Mouse (Mus musculus) stomach, embryonic 15.5 days (tissue): ENCODE results near the gene Smim20. TPM values are rescaled to one million over a fixed set of nuclear protein-coding genes. Genes with fewer than 3 reads are reported as not detected.

Experiments used
- ATAC-seq: fragments of 200-750 bp; cut with Nextera tagmentation; 2 replicates; pipeline ENCODE4 v1.8.0; 2017; ENCODE audit warnings: low read depth, moderate number of reproducible peaks, moderate TSS enrichment; ENCODE audit not compliant: insufficient read depth, low FRiP score
- H3K27ac ChIP-seq: fragments of 300-500 bp; sonication (generic); 2 replicates; pipeline ENCODE4 v1.5.1; 2015; ENCODE audit warnings: mild to moderate bottlenecking, inconsistent platforms
- H3K27me3 ChIP-seq: fragments of 300-500 bp; sonication (generic); replicated peaks from 2 replicates; pipeline ENCODE4 v1.6.1; 2015; ENCODE audit warnings: inconsistent platforms
- H3K36me3 ChIP-seq: fragments of 300-500 bp; sonication (generic); 2 replicates; pipeline ENCODE4 v1.6.1; 2015; ENCODE audit warnings: inconsistent platforms
- H3K4me1 ChIP-seq: fragments of 300-500 bp; sonication (generic); 2 replicates; pipeline ENCODE4 v1.6.1; 2015; ENCODE audit warnings: inconsistent platforms
- H3K4me2 ChIP-seq: fragments of 300-500 bp; sonication (generic); 2 replicates; pipeline ENCODE4 v1.6.1; 2015; ENCODE audit warnings: mild to moderate bottlenecking, inconsistent platforms
- H3K4me3 ChIP-seq: fragments of 300-500 bp; sonication (generic); replicated peaks from 2 replicates; pipeline ENCODE4 v1.5.1; 2015; ENCODE audit warnings: inconsistent platforms
- H3K9ac ChIP-seq: fragments of 300-500 bp; sonication (generic); 2 replicates; pipeline ENCODE4 v1.6.1; 2015; ENCODE audit warnings: inconsistent platforms
- H3K9me3 ChIP-seq: fragments of 300-500 bp; sonication (generic); 2 replicates; pipeline ENCODE4 v1.6.1; 2016; ENCODE audit warnings: inconsistent platforms
- WGBS: fragments of 180-500 bp; shearing (Covaris S2); methylation state at CpG from one replicate; pipeline ENCODE4 v1.1.7; 2015; 5-methylcytosine and 5-hydroxymethylcytosine counted together
- polyA plus RNA-seq: library from polyadenylated mRNA; unstranded; fragments of >200 nt; fragmentation: Nextera tagmentation; extraction: Ambion mirVana; gene quantifications from 2 replicates; pipeline ENCODE4 v1.2.1, GENCODE M21; 2015

Gene Smim20
- polyA plus RNA-seq, 1 experiment from 2014 or later, result 89.8 TPM

DNA sequence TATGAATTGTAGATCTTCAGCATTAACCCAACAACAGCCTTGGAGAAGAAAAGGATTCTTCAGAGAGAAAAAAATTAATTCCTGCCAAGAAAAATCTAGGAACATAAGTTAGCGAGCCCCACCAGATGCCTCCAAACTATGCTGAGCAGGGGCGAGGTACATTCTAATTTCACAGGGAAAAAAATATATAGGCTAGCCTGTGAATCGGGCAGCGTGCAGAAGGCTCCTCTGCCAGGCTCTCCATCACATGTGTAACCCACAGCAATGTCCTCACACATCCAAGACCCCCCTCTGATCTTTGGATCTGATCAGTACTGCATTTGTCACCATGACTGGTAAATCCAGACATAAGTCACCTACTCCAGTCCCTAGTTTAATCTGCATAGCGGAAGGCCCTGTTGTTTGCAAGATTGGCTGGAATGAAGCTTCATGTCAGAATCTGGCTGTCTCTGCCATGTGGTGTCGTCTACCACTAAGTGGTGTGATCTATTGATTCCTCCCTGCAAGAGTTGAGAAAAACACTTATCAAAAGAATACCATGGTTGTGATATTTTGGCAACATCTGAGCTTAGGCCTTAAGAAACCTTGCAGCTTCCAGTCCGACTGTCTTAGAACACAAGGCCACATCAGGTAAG, 23.9 kb upstream of the Smim20 start:
- H3K4me1 ChIP-seq, result no peaks in the 10 kb centered on the region
- no peak for ATAC-seq
- no peak overlapping the region for H3K9ac ChIP-seq
- no peak overlapping the region for H3K27ac ChIP-seq
- WGBS, result 84% methylated on average over 7 of the region's 7 CpGs
- H3K9me3 ChIP-seq, result no peaks in the 10 kb centered on the region
- H3K4me2 ChIP-seq, result no peak overlapping the region
- 0 out of 2 replicates have a peak, but pooled peaks cover 4% of the 10 kb centered on the region for H3K27me3 ChIP-seq
- H3K36me3 ChIP-seq, result no peaks in the 10 kb centered on the region
- H3K4me3 ChIP-seq, result no peak overlapping the region

DNA sequence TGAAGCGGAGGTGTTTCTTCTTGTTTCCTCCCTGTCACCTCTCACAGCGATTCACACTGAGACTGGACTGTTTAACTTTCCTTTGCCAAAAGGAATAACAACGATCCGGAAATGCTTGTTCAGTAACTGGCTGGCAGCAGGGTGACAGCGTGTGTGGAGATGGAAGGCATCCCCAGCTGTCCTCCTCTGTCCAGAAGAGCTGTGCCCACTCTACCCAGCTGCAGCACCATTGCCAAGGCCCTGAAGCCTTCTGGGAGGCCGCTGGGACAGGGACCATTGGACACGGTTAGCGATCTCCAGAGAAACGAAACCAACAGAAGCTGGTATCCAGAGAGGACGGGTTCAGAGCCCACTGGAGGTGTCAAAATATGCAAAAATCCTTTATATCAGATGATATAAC, 22.9 kb upstream of the Smim20 start:
- no peak for ATAC-seq
- Histone ChIP-seq H3K4me1 (no peaks in the 10 kb centered on the region), H3K4me2 (no peak overlapping the region), H3K4me3 (no peak overlapping the region), H3K27ac (no peak overlapping the region), H3K9me3 (no peaks in the 10 kb centered on the region), H3K27me3 (0 out of 2 replicates have a peak, but pooled peaks cover 4% of the 10 kb centered on the region), H3K36me3 (no peaks in the 10 kb centered on the region), H3K9ac (no peak overlapping the region)
- WGBS, result 66% methylated on average over 10 of the region's 10 CpGs

DNA sequence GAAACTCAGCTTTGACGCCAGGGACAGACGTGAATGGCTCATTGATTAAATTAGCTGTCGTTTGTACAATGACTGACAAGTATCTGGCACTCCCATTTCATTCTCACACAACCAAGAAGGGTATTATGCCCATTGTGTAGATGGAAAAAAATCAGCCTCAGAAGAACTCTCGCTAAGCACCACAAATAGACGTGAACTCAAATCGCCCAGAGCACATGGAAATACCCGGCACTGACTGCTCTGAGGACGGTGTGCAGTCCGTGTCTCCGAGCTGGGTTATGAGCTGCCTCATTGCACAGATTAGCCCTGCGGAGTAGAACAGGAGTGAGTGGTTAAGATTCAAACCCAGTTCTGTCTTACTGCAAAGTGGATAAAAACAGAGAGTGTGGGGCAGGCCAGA, 18.4 kb upstream of the Smim20 start:
- H3K4me1 ChIP-seq, result no peaks in the 10 kb centered on the region
- no peaks in the 10 kb centered on the region for H3K36me3 ChIP-seq
- H3K4me2 ChIP-seq, result no peak overlapping the region
- H3K27me3 ChIP-seq, result 0 out of 2 replicates have a peak, but pooled peaks cover 4% of the 10 kb centered on the region
- no peak overlapping the region for H3K4me3 ChIP-seq
- no peak for ATAC-seq
- H3K9ac ChIP-seq, result no peak overlapping the region
- 69% methylated on average over 11 of the region's 11 CpGs for WGBS
- no peaks in the 10 kb centered on the region for H3K9me3 ChIP-seq
- H3K27ac ChIP-seq, result no peak overlapping the region

DNA sequence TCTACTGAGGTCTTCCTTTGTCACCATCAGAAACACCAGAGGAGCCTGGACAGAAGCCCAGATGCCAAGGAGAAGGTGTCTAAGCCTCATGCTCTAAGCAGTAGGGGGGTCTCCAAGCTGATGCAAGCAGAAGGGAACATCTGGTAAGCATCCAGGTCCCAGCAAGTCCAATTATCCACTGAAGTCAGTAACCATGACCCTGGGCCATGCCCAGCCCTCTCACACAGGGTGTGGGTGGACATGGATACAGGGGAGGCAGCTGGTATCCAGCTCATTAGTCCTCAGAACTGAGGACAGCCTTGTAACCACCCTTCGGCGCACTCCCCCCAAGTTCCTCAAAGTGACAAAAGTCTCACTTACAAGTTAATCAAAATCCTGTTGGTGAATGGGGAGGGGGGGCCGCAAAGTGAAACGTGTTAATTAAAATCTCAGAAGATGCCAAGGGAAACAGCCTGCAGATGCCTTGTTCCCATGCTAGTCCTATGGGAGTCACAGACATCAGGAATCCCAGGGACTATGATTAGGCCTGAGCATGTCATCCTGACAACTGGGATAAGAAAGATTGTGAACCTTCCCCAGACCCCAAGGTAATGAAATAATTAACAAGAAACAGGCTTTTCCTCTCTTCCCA, 17.3 kb upstream of the Smim20 start:
- no peak for ATAC-seq
- H3K4me3 ChIP-seq, result no peak overlapping the region
- H3K9ac ChIP-seq, result no peak overlapping the region
- no peaks in the 10 kb centered on the region for H3K4me1 ChIP-seq
- H3K4me2 ChIP-seq, result no peak overlapping the region
- H3K9me3 ChIP-seq, result no peaks in the 10 kb centered on the region
- 70% methylated on average over 4 of the region's 4 CpGs for WGBS
- no peaks in the 10 kb centered on the region for H3K36me3 ChIP-seq
- H3K27me3 ChIP-seq, result 0 out of 2 replicates have a peak, but pooled peaks cover 4% of the 10 kb centered on the region
- H3K27ac ChIP-seq, result no peak overlapping the region

DNA sequence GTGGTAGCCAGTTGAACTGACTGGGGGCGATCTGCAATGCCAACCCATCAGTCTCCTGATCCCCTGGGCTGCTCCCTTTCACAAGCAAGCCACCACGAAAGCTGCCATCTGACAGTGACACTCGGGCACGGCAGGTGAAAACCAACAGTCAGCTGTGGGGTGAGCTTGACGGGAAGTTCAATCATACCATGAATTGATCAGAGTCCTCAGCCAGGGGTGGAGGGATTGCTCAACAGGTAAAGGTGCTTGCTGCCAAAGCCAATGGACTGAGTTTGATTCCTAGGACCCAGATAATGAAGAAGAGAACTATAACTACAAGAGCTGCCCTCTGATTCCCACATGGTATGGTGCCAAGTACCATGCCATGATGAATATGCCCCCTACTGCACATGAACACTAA, 12.7 kb upstream of the Smim20 start:
- Histone ChIP-seq H3K27ac (no peak overlapping the region), H3K4me2 (no peak overlapping the region), H3K9me3 (no peaks in the 10 kb centered on the region), H3K4me3 (no peak overlapping the region), H3K36me3 (no peaks in the 10 kb centered on the region), H3K9ac (no peak overlapping the region), H3K27me3 (no peaks in the 10 kb centered on the region), H3K4me1 (0 out of 2 replicates have a peak, but pooled peaks cover 7% of the 10 kb centered on the region)
- 86% methylated on average over 5 of the region's 5 CpGs for WGBS
- ATAC-seq, result no peak

DNA sequence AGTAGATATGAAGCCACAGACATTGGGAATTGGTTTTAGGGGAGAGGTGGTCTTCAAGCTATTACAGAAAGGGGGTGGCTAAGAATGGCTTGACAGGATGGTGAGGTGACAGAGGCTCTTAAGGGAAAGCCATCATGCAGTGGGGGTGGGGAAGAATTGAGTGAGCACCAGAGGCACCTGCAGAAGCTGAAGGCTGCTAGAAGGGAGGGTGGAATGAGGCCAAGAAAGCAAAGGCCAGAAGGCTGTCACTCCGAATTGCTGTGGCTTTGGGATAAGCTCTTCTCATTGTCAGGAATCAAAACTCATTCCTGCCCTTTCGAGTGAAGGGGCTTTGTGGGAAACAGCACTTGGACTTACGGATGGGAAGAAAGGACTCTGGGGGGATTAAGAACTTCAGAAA, 12.1 kb upstream of the Smim20 start:
- Histone ChIP-seq H3K4me3 (no peak overlapping the region), H3K27ac (no peak overlapping the region), H3K36me3 (no peaks in the 10 kb centered on the region), H3K9me3 (no peaks in the 10 kb centered on the region), H3K9ac (no peak overlapping the region), H3K4me1 (0 out of 2 replicates have a peak, but pooled peaks cover 7% of the 10 kb centered on the region), H3K27me3 (no peaks in the 10 kb centered on the region), H3K4me2 (no peak overlapping the region)
- 54% methylated on average over 3 of the region's 3 CpGs for WGBS
- no peak for ATAC-seq

DNA sequence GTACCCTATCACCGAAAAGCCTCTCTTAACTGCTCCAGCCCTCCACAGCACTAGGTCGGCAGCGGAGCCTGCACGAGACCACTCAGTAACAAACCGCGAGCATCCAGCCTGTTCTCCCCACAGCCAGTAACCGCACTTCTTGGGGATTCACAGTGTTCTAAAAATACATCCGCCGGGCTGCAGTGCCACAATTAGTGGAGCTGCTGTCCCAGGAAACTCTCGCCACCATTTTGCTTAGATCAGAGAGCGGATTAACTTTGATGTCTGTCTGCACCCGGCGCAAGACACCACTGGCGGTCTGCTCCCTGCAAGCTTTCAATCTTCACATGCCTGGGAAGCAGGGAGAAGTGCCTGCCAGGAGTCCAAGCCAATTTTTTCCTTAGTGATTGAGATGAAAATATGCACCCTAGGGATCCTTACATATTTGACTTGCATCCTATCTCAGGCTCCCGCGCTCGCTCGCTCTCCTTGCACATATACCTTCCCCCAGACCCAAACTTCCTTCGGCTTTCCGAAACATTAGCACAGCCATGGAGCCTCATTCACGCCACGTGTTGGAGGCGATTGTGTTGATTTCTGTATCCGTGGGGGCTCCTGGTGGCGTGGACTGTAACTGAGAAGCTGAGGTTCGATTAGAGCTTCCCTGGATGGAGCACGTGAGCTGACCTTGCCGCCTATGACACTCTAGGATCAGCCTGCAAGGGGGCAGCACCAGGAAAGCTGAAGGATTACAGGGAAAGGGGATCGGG, 8.7 kb upstream of the Smim20 start:
- peak overlapping the region; percentile 79 for H3K4me2 ChIP-seq
- no peaks in the 10 kb centered on the region for H3K9me3 ChIP-seq
- peak overlapping the region; percentile 37 for H3K4me3 ChIP-seq
- no peaks in the 10 kb centered on the region for H3K27me3 ChIP-seq
- 0 out of 2 replicates have a peak, but pooled peaks cover 7% of the 10 kb centered on the region for H3K4me1 ChIP-seq
- H3K9ac ChIP-seq, result no peak overlapping the region
- H3K27ac ChIP-seq, result no peak overlapping the region
- WGBS, result 4% methylated on average over 29 of the region's 29 CpGs
- no peaks in the 10 kb centered on the region for H3K36me3 ChIP-seq
- peak; percentile 51; the same call in 1 of the 2 replicates for ATAC-seq

DNA sequence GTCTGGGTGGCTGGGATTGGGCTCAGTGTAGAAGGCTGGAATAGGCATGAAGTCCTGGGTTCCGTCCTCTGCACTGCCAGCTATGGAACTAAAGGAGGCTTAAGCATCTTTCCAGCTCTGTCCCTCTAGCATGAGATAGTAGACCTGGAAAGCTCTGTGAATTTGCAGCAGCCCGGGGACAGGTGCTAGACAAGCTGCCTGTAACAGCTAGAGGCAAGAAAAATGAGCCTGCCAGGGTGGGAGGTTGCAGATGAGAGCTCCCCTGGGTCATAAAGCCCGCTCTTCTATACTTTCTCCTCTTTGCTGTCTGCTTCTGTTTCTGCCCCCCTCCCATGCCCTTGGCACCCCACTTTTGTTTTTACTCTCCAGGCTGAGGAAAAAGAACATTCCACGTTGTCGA, 7.0 kb upstream of the Smim20 start:
- H3K4me1 ChIP-seq, result 0 out of 2 replicates have a peak, but pooled peaks cover 7% of the 10 kb centered on the region
- no peaks in the 10 kb centered on the region for H3K9me3 ChIP-seq
- H3K36me3 ChIP-seq, result no peaks in the 10 kb centered on the region
- H3K27me3 ChIP-seq, result no peaks in the 10 kb centered on the region
- no peak for ATAC-seq
- no peak overlapping the region for H3K4me2 ChIP-seq
- no peak overlapping the region for H3K9ac ChIP-seq
- WGBS, result 45% methylated on average over 5 of the region's 5 CpGs
- H3K4me3 ChIP-seq, result no peak overlapping the region
- no peak overlapping the region for H3K27ac ChIP-seq

DNA sequence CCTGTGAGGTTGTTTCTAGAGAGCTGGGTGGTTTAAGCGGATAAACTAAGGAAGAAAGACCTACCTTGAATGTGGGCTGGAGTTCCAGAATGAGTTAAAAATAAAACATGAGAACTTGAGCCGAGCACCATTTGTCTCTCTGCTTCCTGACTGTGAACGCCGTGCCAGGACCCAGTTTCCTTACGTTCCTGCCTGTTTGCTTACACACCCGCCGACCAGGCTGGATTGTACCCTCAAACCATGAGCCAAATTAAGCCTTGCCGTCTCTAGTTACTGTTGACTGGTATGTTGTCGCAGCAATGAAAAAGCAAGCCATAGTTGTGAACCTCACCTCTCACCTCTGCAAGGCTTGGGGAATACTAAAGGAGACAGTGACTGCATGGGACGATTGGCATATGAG, 4.9 kb upstream of the Smim20 start:
- Histone ChIP-seq H3K4me3 (no peak overlapping the region), H3K9ac (no peak overlapping the region), H3K27me3 (no peaks in the 10 kb centered on the region), H3K4me1 (peaks cover 11% of the 10 kb centered on the region; the same call in 1 of the 2 replicates), H3K36me3 (no peaks in the 10 kb centered on the region), H3K4me2 (no peak overlapping the region), H3K9me3 (no peaks in the 10 kb centered on the region), H3K27ac (no peak overlapping the region)
- 73% methylated on average over 10 of the region's 10 CpGs for WGBS
- ATAC-seq, result no peak

DNA sequence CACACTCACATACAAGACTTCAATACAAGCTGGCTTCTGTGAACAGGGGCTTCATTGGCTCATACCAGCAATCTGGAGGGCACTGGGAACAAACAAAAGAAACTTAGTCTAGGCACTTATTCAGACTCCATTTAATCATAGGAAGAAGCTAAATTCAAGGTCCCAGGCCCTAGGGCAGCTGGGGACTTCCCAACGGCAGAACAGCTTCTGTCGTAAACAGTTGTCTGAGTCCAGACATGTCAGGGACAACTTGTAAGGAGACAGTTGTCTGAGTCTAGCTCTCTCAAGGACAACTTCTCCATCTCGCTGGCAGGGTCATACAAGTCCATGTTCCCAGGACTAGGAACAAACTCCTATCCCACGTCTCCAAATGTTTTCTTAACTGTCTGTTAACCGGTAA, 2.8 kb upstream of the Smim20 start:
- peaks cover 4% of the 10 kb centered on the region; the same call in 1 of the 2 replicates for H3K4me1 ChIP-seq
- H3K4me2 ChIP-seq, result no peak overlapping the region
- no peak overlapping the region for H3K4me3 ChIP-seq
- no peaks in the 10 kb centered on the region for H3K9me3 ChIP-seq
- WGBS, result 67% methylated on average over 5 of the region's 5 CpGs
- H3K27ac ChIP-seq, result no peak overlapping the region
- H3K27me3 ChIP-seq, result no peaks in the 10 kb centered on the region
- H3K36me3 ChIP-seq, result no peaks in the 10 kb centered on the region
- H3K9ac ChIP-seq, result no peak overlapping the region
- ATAC-seq, result no peak

DNA sequence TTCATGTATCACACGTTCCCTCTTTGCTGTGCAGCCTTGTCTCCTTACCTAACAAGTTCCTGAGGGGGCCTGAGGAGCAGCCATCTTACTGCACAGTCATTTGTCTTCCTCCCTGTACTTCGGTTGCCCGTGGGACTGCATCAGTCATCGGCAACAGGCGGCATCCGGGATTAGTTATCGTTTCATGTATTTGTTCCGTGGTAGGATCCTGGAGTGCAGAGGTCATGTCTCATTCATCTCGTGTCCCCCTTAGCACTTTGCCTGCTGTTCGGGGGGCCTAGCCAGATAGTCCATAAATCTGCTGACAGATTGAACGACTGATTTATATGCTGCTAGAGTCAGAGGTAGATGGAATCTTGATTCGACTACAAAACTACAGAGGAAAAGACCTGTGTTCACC, 1.1 kb upstream of the Smim20 start:
- no peak overlapping the region for H3K4me2 ChIP-seq
- no peaks in the 10 kb centered on the region for H3K27me3 ChIP-seq
- H3K36me3 ChIP-seq, result no peaks in the 10 kb centered on the region
- no peak overlapping the region for H3K4me3 ChIP-seq
- H3K9me3 ChIP-seq, result no peaks in the 10 kb centered on the region
- WGBS, result 60% methylated on average over 12 of the region's 12 CpGs
- no peak overlapping the region for H3K9ac ChIP-seq
- H3K4me1 ChIP-seq, result peaks cover 4% of the 10 kb centered on the region; the same call in 1 of the 2 replicates
- ATAC-seq, result no peak
- no peak overlapping the region for H3K27ac ChIP-seq

DNA sequence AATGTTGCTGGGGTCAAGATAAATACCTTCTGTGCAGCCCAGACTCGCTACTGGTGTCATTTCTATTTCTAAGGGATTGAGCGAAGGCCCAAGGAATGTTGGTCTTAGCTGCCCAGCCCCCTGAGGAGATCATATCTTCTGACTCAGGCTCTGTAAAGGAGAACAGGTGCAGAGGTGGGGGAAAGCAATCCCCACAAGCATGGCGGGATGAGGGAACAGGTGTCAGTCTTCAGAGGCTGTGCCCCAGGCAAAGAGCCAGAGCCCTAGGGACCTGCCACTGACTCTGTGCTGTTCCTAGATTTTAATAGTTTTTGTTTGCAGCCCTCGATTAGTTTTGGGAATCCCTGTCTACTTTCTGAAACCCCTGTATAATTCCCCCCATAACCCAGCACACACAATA, 702 bp upstream of the Smim20 start:
- Histone ChIP-seq H3K4me3 (no peak overlapping the region), H3K9me3 (no peaks in the 10 kb centered on the region), H3K27me3 (no peaks in the 10 kb centered on the region), H3K4me1 (peaks cover 4% of the 10 kb centered on the region; the same call in 1 of the 2 replicates), H3K4me2 (no peak overlapping the region), H3K27ac (0 out of 2 replicates have a peak overlapping the region, but pooled peaks have one; percentile 48), H3K9ac (no peak overlapping the region), H3K36me3 (no peaks in the 10 kb centered on the region)
- ATAC-seq, result no peak
- WGBS, result 72% methylated on average over 4 of the region's 4 CpGs
